Mouse (Mus musculus) layer of hippocampus, adult 9-10 months (tissue): ENCODE results near the gene Agbl1.
"Not testable (repeated sequence)": the region's sequence is repeated elsewhere in the genome, so short reads cannot be mapped to it uniquely, and the experiment has no call there.

ENCODE experiments used
- DNase-seq: peaks from one replicate; pipeline ENCODE4 v3.0.0; 2022; ENCODE audit warnings: low spot score

Agbl1 gene

DNA sequence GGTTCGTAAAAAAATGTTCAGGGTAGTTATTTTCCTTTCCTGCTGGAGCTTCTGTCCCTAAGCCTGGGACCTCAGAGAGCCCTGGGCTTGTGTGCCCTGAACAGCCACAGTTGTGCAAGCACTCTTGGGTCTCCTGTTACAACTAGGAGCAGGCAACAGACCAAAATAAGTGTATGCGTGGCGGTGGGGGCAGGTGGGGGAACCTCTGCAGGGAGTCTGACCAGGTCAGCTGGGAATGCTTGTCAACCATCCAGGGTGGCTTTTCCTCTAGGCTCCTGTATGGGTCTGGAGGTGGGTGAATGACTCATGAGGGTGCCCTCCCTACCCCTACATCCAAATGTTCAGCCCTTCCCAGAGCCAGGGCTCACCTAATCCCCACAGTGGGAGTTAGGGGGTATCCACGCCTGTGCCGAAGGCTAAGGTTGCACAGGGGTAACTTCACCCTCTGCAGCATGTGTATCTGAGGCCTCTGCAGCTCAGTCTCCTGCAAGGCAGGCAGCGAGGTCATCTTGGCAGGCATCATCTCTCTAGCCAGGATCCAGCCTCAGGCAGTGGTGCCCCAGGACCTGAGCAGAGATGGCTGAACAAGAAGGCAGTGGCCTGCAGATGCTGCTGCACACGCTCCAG lies at the start of gene Agbl1:
Gene Agbl1, plus strand, starts transcription at position 577 of the 627 bp plus-strand sequence.
- no peak for DNase-seq

DNA sequence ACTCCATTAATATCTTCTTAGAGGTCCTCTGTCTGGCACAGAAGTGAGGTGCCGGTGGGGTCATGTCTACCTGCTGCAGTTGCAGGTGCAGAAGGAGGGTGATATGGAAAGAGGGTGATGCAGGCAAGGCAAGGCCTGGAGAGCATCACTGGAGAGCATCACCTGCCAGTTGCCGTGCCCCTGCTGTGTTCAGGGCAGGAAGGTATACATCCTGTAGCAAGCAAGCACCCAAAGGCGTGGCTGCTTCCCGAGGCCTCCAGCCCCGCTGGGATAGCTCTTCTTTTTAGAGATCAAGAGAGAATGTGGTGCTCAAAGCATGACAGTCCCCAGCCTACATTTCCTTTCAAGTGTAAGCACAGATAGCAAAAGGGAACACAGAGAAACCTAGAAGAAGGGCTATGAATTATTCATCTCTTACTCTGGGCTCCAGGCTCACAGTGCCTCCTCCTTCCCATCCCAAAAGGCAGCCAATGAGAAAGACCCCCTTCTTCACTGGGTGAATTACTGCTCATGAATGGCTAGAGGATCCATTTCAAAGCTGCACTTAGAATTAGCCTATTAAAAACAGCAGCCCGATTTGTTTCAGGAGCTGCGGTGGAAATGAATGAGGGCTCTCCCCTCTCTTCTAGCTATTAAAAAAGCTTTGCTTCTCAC lies 44.6 kb upstream of the Agbl1 start:
- DNase-seq = no peak

DNA sequence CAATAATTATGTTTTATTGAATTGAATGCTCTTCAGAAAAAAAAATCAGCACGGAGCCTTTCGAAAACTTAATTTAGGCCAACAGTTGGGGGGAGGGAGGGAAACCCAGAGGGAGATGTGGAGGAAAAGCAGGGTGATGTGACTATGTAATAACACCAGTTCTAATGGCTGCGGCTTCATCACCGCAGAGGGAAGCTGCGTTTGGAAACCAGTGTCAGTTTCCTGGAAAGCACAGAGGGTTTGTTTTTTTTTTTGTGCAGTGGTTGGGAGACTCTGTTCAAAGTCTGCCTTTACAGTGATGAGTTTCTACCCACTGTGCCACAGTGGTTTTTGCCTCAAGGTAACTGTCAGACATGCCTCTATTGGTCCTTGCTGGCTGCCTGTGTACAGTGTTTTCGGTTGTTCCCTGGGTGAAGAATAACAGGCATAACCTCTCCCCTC lies 44.0 kb upstream of the Agbl1 start:
- no peak for DNase-seq

DNA sequence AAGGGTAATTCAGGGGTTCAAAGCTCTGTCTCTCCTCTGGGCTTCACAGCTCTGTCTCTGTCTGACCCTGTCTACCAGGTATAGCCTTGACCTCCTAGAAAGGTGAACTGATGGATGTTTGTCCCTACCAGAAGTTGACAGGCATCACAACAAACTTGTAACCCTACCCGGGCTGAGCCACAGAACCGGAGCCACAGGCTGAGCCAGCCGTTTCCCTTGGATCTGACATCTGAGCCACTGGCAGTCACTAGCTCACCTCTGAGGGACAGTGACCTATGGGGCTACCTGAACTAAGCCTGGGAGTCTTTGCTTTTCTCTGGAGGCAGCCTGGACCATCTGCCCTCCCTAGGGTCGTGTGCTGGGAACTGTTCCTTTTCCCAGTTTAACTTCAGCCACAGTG lies 11.1 kb upstream of the Agbl1 start:
- no peak for DNase-seq

DNA sequence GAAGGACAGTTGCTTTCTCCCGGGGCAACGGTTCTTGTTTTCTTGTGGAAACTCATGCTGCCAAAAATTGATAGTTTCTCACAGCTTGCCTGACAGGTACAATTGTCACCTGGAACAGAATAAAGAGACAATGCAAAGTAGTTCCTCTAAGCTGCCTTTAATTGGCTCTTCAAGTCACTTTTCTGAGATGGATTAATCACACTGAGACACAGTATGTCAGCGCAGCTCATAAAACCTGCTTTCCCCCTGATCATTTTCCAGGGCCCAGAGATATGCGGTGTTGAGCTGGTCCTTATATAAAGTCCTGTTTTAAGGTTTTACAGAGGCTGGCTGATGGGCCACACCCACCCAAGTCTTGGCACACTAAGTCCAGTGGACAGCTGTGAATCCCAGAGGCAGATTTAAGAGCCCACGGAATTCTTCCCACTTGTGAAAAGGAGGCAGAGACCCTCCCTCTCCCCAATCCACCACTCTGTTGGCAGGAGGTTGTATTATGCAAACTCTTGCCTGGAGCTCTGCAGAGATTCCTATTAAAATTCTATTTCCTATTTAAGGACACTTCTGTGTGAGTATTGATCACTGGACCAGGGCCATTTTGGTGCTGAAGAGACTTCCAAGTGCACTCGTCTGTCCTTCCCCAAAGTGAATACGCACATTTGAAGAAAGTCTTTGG lies 9.8 kb upstream of the Agbl1 start:
- no peak for DNase-seq

DNA sequence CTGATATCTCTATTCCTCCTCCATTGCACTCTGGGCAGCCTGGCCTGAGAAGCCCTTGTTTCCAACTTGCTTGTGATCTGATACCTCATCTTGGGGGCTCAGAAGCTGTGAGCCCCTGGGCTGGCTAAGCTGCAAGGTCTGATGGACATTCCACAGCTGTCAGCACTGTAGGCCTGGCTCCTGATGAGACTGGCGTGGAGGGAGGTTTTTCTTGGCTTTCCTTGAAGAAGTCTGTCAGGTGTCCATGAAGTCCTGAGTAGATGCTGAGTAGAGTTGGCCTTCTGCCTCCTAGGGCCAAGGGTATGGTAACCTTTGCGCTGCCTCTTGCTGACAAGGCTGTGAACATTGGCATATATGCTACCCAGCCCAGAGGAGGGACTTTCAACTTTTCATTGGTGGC lies 7.0 kb upstream of the Agbl1 start:
- no peak for DNase-seq

DNA sequence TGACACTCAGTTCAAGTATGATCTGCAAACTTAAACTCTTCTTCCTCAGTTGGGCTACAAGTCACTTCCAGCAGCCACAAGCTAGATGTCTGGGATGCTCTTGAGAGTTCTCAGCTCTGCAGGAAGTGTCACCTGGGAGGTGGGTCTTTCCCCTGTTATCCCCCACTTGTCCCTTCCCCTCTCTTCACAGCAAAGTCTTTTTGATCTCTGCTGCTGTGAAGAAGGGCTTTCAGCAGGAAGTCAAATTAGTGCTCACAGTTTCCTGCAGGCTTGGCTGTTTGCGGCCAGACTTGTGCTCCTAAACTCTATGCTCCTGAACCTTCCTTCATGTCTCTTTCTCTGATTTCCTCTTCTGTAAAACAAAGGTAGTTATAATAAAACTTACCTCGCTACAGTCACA lies 806 bp upstream of the Agbl1 start:
- no peak for DNase-seq

DNA sequence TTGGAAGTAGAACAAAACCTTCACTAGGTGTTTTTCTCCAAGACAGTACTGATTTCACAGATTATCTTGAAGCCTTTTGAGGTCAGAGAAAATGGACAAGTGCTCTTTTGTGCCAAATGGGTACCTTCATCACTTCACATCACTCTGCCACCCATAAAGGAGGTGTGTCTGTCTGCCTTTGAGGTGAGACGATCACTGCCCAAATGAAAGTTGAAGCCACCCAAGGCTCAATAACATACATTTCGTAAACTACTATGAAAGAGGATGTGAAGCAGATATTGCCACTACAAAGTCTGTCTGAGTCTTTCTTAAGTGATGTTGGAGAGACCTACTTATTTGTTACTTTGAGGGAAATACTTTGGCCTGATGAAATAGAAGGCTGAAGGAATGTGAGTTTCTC lies 4.6 kb downstream of the Agbl1 start:
- no peak for DNase-seq

DNA sequence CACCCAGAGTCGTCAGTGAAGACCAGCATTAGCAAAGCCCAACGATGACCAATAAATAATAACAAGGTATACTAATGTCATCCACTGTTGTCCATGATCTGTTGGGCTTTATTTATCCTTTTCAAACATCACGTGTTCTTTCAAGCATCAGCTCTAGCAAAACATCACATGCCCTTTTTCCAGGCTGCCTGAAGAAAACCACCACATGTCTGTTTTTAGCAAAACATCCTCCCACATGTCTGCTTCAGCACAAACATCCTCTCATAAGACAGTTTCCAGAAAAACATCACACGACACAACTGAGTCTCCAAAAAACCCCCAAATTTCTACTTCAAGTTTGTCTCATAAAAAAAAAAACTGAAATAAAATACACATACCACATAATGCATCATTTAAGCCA lies 7.8 kb downstream of the Agbl1 start:
- no peak for DNase-seq

DNA sequence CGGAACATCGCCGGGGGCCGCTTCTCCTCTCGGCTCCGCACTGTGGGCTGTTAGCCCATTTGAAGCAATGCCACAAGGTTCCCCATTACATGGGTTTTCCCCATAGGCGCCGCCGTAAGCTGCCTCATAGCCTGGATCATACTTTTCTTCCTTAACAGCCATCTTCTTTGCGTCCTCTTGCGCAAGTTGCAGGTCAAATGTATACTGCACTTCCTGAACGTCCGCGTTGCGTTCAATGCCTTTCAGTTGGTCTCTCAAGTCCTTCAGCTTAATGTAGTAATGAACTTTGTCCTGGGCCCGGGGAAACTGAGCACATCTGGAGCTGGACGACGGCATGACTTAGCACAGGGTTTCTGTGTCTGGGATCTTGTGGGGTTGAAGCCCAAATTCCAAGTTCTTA lies 15.2 kb downstream of the Agbl1 start:
- DNase-seq = not testable (repeated sequence)

DNA sequence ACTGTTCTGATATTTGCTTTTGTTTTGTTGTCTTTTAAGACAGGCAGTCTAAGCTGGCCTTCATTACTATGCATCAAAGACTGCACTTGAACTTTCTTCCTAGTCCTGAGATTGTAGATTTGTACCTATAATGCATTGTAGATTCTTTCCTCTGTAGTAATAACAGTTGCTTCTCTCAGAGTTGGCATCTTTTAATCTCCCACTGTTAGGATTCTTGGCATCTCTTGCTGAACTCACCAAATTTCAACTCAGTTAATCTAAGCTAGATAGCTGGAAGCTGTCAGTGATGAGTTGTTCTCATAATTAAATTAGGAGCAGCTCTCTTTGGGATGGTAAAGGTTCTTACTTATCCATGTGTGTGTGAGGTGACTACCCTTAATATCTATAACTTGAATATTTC lies 45.4 kb downstream of the Agbl1 start:
- DNase-seq = no peak

DNA sequence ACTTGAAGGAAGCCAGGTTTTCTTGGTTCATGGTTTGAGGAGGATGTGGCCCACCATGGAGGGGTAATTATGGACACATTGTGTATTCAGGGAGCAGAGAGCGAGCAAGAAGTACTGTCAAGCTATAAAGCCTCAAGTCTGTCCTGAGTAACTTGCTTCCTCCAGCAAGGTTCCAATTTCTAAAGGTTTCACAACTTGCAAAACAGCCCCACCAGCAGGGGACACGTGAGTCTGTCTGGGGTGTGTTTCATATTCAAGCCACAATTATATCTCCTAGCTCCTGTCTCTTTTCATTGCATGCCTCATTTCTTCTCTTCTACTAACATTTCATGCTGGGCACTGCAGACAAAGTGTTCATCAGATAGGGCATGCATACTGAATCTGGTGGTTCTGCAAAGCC lies 53.1 kb downstream of the Agbl1 start:
- no peak for DNase-seq

DNA sequence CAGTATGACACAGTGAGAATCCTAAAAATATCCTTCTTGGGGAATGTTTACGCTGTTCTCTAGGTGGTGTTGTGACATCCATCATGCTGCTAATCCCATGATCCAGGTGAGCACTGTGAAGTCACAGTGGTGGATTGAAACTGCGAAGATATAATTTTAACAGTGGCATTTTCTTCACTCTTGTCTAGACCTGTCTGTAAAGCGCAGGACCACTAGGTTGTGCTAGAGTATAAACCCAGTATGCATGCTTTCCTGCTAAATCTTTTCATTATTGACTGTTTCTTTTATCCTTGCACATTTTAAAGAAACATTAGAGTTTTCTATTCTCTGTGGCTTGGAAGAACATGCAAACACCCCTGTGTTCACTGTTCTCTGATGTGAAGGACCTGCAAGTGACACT lies 57.8 kb downstream of the Agbl1 start:
- DNase-seq = peak; percentile 40

DNA sequence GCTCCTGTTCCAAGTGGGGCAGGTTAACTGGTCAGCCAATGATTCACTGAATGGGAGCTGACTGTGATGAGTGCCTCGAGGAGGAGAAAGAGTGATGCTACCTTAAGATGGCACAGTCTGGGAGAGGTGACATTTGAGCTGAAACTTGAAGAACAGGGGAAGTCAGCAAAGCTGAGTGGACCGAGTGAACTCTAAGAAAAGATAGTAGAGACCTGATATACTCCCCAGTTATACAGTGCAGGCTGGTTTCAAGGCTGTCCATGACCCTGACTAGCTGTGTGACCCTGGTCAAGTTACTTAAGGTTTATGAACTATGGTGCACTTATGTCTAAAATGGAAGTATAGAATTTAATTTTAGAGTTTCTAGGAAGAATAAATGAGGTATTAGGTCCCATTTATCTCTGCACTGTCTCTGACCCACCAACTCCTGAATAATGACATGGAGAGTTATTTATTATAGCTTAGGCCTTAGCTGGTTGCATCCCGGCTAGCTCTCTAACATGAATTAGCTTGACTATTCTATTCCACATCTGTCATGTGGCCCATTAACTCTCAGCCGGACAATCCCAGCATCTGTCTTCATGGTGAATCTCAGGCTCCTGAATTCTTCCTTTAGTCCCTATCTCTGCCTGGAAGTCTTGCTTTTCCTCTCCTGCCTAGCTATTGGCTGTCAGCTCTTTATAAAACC lies 92.3 kb downstream of the Agbl1 start:
- no peak for DNase-seq

DNA sequence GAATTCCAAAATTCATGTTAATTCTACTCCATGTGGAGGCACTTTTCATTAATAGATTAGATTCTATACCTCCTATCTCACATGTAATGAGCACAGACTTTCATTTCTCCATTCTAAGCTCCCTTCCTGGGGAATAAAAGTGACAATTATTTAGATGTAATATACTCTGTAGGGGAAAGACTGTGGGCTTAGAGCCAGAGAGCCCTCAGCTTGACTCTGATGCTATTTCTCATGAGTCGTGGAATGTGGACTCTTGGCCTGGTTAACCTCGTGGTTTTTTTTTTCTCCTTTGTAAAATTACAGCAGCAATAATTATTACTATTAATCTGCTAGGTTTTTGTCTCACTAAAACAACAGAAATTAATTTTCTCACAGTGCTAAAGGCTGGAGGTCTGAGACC lies 96.4 kb downstream of the Agbl1 start:
- DNase-seq = no peak

DNA sequence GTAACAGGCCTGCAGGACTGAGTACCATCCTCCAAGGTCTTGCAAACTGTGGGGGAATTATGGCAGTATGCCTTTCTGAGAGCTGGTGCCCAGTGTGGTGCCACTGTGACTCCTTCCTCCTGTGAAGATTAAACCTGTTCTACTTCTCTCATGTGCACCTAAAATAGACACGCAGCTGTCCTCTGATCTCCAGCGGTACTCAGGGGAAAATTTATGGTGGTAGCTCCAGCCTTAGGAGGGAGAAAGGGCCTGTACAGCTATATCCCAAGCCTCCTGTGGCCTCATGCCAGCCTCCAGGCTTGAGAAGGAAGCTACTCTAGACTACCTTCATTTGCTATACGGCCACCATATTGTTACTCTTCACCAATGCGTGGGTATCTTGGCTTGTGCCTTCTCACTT lies 109.6 kb downstream of the Agbl1 start:
- no peak for DNase-seq

DNA sequence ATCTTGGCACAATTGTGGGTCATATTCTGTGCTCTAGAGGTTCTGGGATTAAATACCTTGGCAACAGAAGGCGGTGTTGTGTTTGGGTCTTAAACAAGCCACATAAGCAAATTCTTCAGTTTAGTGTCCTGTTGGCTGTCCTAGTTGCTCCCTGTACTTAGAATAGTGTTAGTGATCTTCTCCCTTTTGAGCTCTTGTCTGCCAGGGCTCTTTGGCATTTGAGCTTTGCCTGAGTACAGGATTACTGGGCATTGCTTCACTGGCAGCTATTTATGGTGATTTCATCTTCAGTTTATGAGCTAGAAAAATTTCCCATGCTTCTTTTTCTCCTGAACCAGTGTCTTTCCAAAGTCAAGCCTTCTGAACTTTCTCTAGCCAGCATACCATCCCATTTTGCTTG lies 111.9 kb downstream of the Agbl1 start:
- DNase-seq = no peak

DNA sequence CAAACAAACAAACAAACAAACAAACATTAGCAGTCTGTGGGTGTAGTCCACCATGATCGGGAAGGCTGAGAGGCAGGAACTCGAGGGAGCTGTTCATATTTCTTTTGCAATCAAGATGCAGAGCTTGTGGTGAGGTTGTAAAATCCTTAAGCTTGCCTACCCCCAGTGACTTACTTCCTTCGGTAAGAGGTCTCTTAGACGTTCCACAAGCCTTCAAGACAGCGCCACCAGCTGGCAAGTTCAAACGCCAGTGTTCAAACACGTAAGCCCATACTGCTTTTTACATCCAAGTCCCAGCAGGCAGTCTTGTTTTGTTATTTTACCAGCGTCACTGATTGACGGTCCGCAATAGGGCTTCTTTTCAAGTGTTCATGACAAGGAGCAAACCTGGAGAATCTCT lies 123.8 kb downstream of the Agbl1 start:
- DNase-seq = no peak

DNA sequence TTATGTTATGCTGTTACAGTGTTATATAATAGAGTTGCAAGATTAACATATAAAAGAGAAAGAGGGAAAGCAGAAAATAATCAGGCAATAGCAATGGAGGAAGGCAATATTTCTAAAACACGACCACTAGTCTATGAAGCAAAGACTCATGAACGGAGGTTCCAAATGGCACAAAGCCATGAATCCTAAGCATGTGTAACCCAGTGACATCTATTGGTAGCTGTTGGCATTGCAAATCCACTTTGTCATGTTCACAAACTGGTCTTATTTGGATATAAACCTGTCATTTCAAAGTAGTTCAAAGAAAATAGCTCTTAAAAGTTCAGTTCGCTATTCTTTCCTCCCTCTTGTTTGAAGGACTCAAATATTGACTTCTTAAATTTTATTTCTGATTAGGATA lies 124.8 kb downstream of the Agbl1 start:
- peak; percentile 33 for DNase-seq

DNA sequence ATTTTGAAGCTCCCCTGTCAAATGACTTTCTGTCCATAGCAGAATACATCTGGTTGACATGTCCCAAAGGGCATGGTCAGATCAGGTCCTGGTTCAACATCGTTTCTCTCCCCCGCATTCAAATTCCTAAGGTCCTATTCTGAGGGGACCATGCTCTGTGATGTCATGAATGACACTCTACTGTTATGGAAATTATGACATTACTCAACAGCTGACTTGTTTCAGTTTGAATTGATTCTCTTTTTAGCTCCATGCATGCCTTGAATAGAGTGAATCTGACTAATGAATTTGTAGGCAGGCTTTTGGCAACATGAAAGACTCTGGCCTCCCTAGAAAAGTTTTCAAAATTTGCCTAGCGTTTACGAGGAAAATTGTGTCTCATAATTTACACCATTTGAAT lies 141.6 kb downstream of the Agbl1 start:
- no peak for DNase-seq

DNA sequence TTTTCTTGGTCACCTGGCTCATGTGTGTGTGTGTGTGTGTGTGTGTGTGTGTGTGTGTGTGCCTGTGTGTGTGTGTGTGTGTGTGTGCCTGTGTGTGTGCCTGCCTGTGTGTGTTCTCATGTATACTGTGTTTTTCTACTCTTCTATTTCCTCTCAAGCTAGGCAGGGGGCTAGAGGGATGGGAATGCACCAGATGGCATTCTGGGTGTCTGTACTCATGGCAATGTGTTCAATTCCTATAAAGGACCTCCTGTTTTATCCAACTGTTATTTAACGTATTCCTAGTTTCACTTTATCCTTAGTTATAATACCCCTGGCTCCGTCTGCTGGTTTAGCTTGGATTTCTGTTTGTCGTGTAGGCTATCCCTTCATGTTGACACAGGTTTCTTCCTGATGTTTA lies 149.8 kb downstream of the Agbl1 start:
- no peak for DNase-seq

DNA sequence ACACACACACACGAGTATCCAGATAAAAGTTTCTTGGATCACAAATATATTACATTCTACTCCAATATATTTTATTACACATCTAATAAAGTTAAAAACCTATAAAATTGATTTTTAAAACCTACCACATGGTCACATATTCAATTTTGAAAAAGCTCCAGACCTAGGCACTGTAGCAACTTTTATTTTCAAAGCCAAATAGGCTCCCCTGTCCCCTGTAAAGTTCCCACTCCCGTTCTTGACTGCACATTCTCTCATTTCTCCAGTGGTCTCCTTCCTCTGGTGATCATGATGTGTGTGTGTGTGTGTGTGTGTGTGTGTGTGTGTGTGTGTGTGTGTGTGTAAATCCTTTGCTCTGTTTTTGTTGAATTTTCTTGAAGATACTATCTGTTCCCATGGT lies 152.3 kb downstream of the Agbl1 start:
- no peak for DNase-seq

DNA sequence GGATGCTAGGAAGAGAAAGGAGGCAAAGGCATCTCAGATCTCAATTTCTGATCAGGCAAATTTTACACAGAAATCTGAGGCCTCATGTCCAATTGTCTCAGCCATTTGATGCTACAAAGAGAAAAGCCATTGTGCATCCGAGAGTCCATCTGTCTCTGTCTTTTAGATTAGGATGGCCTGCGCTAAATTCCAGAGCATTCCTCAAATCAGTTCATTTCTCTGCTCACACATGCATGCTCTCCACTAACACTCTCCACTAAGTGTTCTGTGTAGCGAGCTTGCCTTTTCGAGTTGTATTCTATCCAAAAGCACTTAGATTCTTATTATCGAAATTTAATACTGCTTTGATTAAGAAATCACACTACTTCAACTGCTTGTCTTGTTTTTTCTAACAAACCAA lies 159.6 kb downstream of the Agbl1 start:
- no peak for DNase-seq
